Mouse (Mus musculus): ENCODE measurements around the gene Inpp4a.

Inpp4a gene

GRCm38 (mm10) chr1:37299540-37300491, at the start of gene Inpp4a:
Gene Inpp4a (plus strand): TSS chr1:37299865.
- DNase-seq: peak; percentile 98

- DNase-seq: peak; percentile 79
These were observed 48.9 kb upstream of the Inpp4a start for GRCm38 (mm10) chr1:37250643-37251310.

GRCm38 (mm10) chr1:37258443-37258842, 41.2 kb upstream of the Inpp4a start:
- no peak for DNase-seq

- DNase-seq: peak; percentile 65
These were observed 27.2 kb upstream of the Inpp4a start for GRCm38 (mm10) chr1:37272464-37272863.

- no peak for DNase-seq
These were observed 13.1 kb upstream of the Inpp4a start for GRCm38 (mm10) chr1:37286556-37286955.

GRCm38 (mm10) chr1:37287748-37288147, 11.9 kb upstream of the Inpp4a start:
- DNase-seq: no peak

- no peak for DNase-seq
These were observed 11.3 kb upstream of the Inpp4a start for GRCm38 (mm10) chr1:37288181-37288935.

GRCm38 (mm10) chr1:37288941-37289340, 10.7 kb upstream of the Inpp4a start:
- no peak for DNase-seq

GRCm38 (mm10) chr1:37296414-37296813, 3.3 kb upstream of the Inpp4a start:
- no peak for DNase-seq

- no peak for DNase-seq
These were observed 761 bp upstream of the Inpp4a start for GRCm38 (mm10) chr1:37298904-37299303.

GRCm38 (mm10) chr1:37300650-37301049, 985 bp downstream of the Inpp4a start:
- DNase-seq: peak; percentile 34

GRCm38 (mm10) chr1:37302801-37303200, 3.1 kb downstream of the Inpp4a start:
- no peak for DNase-seq

GRCm38 (mm10) chr1:37305691-37306287, 6.1 kb downstream of the Inpp4a start:
- no peak for DNase-seq

- no peak for DNase-seq
These were observed 7.9 kb downstream of the Inpp4a start for GRCm38 (mm10) chr1:37307586-37307985.

GRCm38 (mm10) chr1:37308021-37308742, 8.5 kb downstream of the Inpp4a start:
- DNase-seq: no peak

GRCm38 (mm10) chr1:37308743-37309100, 9.1 kb downstream of the Inpp4a start:
- DNase-seq: no peak

- DNase-seq: no peak
These were observed 10.4 kb downstream of the Inpp4a start for GRCm38 (mm10) chr1:37309939-37310515.

- no peak for DNase-seq
These were observed 14.7 kb downstream of the Inpp4a start for GRCm38 (mm10) chr1:37314338-37314737.

- peak; percentile 60 for DNase-seq
These were observed 18.1 kb downstream of the Inpp4a start for GRCm38 (mm10) chr1:37317644-37318285.

- no peak for DNase-seq
These were observed 18.9 kb downstream of the Inpp4a start for GRCm38 (mm10) chr1:37318558-37318957.

- DNase-seq: no peak
These were observed 23.0 kb downstream of the Inpp4a start for GRCm38 (mm10) chr1:37322690-37323089.

All from thymus, postnatal 14 days (tissue).